Mouse (Mus musculus): Measurements from ENCODE around the gene Vat1. TPM values are rescaled to one million over a fixed set of nuclear protein-coding genes. Genes with fewer than 3 reads are reported as not detected.

Vat1 gene
- polyA plus RNA-seq, 1 experiment from 2014 or later: 33.0 TPM

- peaks cover 25% of the 10 kb centered on the region for H3K4me1 ChIP-seq (ENCODE audit: control insufficient read depth, insufficient read depth, low read length)
- no peak overlapping the region for H3K4me2 ChIP-seq (ENCODE audit: low read depth, low read length)
- H3K27me3 ChIP-seq (ENCODE audit: control insufficient read depth, insufficient read depth, low read length): no peaks in the 10 kb centered on the region
- no peak overlapping the region for H3K9ac ChIP-seq (ENCODE audit: low read length)
- no peak overlapping the region for H3K4me3 ChIP-seq (ENCODE audit: low read length)
- 42% methylated on average over 13 of the region's 13 CpGs for WGBS
- no peak for ATAC-seq (replicated peaks; ENCODE audit: extremely low read depth, insufficient read depth, low FRiP score)
- H3K9me3 ChIP-seq (replicated peaks; ENCODE audit: control insufficient read depth, low read length): no peaks in the 10 kb centered on the region
- no peak overlapping the region for H3K27ac ChIP-seq (ENCODE audit: low read length)
- H3K36me3 ChIP-seq (ENCODE audit: control insufficient read depth, insufficient read depth): peaks cover 17% of the 10 kb centered on the region
These were observed 3.2 kb downstream of the Vat1 start for GRCm38 (mm10) chr11:101462583-101463440.

GRCm38 (mm10) chr11:101462141-101462540 is 3.9 kb downstream of the Vat1 start:
- peaks cover 19% of the 10 kb centered on the region for H3K36me3 ChIP-seq (ENCODE audit: control insufficient read depth, insufficient read depth)
- H3K4me1 ChIP-seq (ENCODE audit: control insufficient read depth, insufficient read depth, low read length): peaks cover 22% of the 10 kb centered on the region
- no peak overlapping the region for H3K4me3 ChIP-seq (ENCODE audit: low read length)
- no peak overlapping the region for H3K27ac ChIP-seq (ENCODE audit: low read length)
- H3K9me3 ChIP-seq (replicated peaks; ENCODE audit: control insufficient read depth, low read length): no peaks in the 10 kb centered on the region
- no peaks in the 10 kb centered on the region for H3K27me3 ChIP-seq (ENCODE audit: control insufficient read depth, insufficient read depth, low read length)
- no peak for ATAC-seq (replicated peaks; ENCODE audit: extremely low read depth, insufficient read depth, low FRiP score)
- H3K4me2 ChIP-seq (ENCODE audit: low read depth, low read length): no peak overlapping the region
- H3K9ac ChIP-seq (ENCODE audit: low read length): no peak overlapping the region
- 86% methylated on average over 14 of the region's 14 CpGs for WGBS

GRCm38 (mm10) chr11:101460321-101460720 is 5.7 kb downstream of the Vat1 start:
- no peak overlapping the region for H3K9ac ChIP-seq (ENCODE audit: low read length)
- peaks cover 15% of the 10 kb centered on the region for H3K4me1 ChIP-seq (ENCODE audit: control insufficient read depth, insufficient read depth, low read length)
- H3K4me2 ChIP-seq (ENCODE audit: low read depth, low read length): no peak overlapping the region
- peaks cover 26% of the 10 kb centered on the region for H3K36me3 ChIP-seq (ENCODE audit: control insufficient read depth, insufficient read depth)
- H3K4me3 ChIP-seq (ENCODE audit: low read length): no peak overlapping the region
- H3K27ac ChIP-seq (ENCODE audit: low read length): no peak overlapping the region
- WGBS: 83% methylated on average over 15 of the region's 15 CpGs
- ATAC-seq (replicated peaks; ENCODE audit: extremely low read depth, insufficient read depth, low FRiP score): no peak
- no peaks in the 10 kb centered on the region for H3K27me3 ChIP-seq (ENCODE audit: control insufficient read depth, insufficient read depth, low read length)
- no peaks in the 10 kb centered on the region for H3K9me3 ChIP-seq (replicated peaks; ENCODE audit: control insufficient read depth, low read length)

GRCm38 (mm10) chr11:101459716-101460115 is 6.3 kb downstream of the Vat1 start:
- H3K4me1 ChIP-seq (ENCODE audit: control insufficient read depth, insufficient read depth, low read length): peaks cover 13% of the 10 kb centered on the region
- H3K9me3 ChIP-seq (replicated peaks; ENCODE audit: control insufficient read depth, low read length): no peaks in the 10 kb centered on the region
- no peak overlapping the region for H3K27ac ChIP-seq (ENCODE audit: low read length)
- H3K27me3 ChIP-seq (ENCODE audit: control insufficient read depth, insufficient read depth, low read length): no peaks in the 10 kb centered on the region
- WGBS: 47% methylated on average over 6 of the region's 6 CpGs
- no peak overlapping the region for H3K9ac ChIP-seq (ENCODE audit: low read length)
- no peak for ATAC-seq (replicated peaks; ENCODE audit: extremely low read depth, insufficient read depth, low FRiP score)
- H3K36me3 ChIP-seq (ENCODE audit: control insufficient read depth, insufficient read depth): peaks cover 26% of the 10 kb centered on the region
- no peak overlapping the region for H3K4me2 ChIP-seq (ENCODE audit: low read depth, low read length)
- H3K4me3 ChIP-seq (ENCODE audit: low read length): no peak overlapping the region

- 83% methylated on average over 12 of the region's 12 CpGs for WGBS
These were observed 7.8 kb downstream of the Vat1 start for GRCm38 (mm10) chr11:101458217-101458616.

GRCm38 (mm10) chr11:101457631-101458030 is 8.4 kb downstream of the Vat1 start:
- no peak overlapping the region for H3K4me2 ChIP-seq (ENCODE audit: low read depth, low read length)
- H3K36me3 ChIP-seq (ENCODE audit: control insufficient read depth, insufficient read depth): peaks cover 25% of the 10 kb centered on the region
- no peaks in the 10 kb centered on the region for H3K9me3 ChIP-seq (replicated peaks; ENCODE audit: control insufficient read depth, low read length)
- WGBS: 93% methylated on average over 9 of the region's 9 CpGs
- H3K9ac ChIP-seq (ENCODE audit: low read length): no peak overlapping the region
- H3K27me3 ChIP-seq (ENCODE audit: control insufficient read depth, insufficient read depth, low read length): no peaks in the 10 kb centered on the region
- no peaks in the 10 kb centered on the region; the same call in 1 of the 2 replicates for H3K4me1 ChIP-seq (ENCODE audit: control insufficient read depth, insufficient read depth, low read length)
- ATAC-seq (replicated peaks; ENCODE audit: extremely low read depth, insufficient read depth, low FRiP score): no peak
- H3K4me3 ChIP-seq (ENCODE audit: low read length): no peak overlapping the region
- no peak overlapping the region for H3K27ac ChIP-seq (ENCODE audit: low read length)

More at GRCm38 (mm10) chr11:101458217-101458616, 7.8 kb downstream of the Vat1 start:
- Histone ChIP-seq H3K4me2 (ENCODE audit: low read depth, low read length) (no peak overlapping the region), H3K36me3 (ENCODE audit: control insufficient read depth, insufficient read depth) (peaks cover 26% of the 10 kb centered on the region), H3K27me3 (ENCODE audit: control insufficient read depth, insufficient read depth, low read length) (no peaks in the 10 kb centered on the region), H3K4me3 (ENCODE audit: low read length) (no peak overlapping the region), H3K4me1 (ENCODE audit: control insufficient read depth, insufficient read depth, low read length) (no peaks in the 10 kb centered on the region; the same call in 1 of the 2 replicates), H3K27ac (ENCODE audit: low read length) (no peak overlapping the region), H3K9me3 (replicated peaks; ENCODE audit: control insufficient read depth, low read length) (no peaks in the 10 kb centered on the region), H3K9ac (ENCODE audit: low read length) (no peak overlapping the region)
- no peak for ATAC-seq (replicated peaks; ENCODE audit: extremely low read depth, insufficient read depth, low FRiP score)

- no peak overlapping the region for H3K4me2 ChIP-seq (ENCODE audit: low read depth, low read length)
- H3K27ac ChIP-seq (ENCODE audit: low read length): no peak overlapping the region
- H3K4me1 ChIP-seq (ENCODE audit: control insufficient read depth, insufficient read depth, low read length): peaks cover 2% of the 10 kb centered on the region; the same call in 1 of the 2 replicates
- ATAC-seq (replicated peaks; ENCODE audit: extremely low read depth, insufficient read depth, low FRiP score): no peak
- H3K9me3 ChIP-seq (replicated peaks; ENCODE audit: control insufficient read depth, low read length): no peaks in the 10 kb centered on the region
- H3K9ac ChIP-seq (ENCODE audit: low read length): no peak overlapping the region
- H3K4me3 ChIP-seq (ENCODE audit: low read length): no peak overlapping the region
- peaks cover 16% of the 10 kb centered on the region for H3K36me3 ChIP-seq (ENCODE audit: control insufficient read depth, insufficient read depth)
- 86% methylated on average over 7 of the region's 7 CpGs for WGBS
- H3K27me3 ChIP-seq (ENCODE audit: control insufficient read depth, insufficient read depth, low read length): no peaks in the 10 kb centered on the region
These were observed 10.4 kb downstream of the Vat1 start for GRCm38 (mm10) chr11:101455627-101456026.

- peaks cover 11% of the 10 kb centered on the region; the same call in 1 of the 2 replicates for H3K36me3 ChIP-seq (ENCODE audit: control insufficient read depth, insufficient read depth)
- H3K27me3 ChIP-seq (ENCODE audit: control insufficient read depth, insufficient read depth, low read length): no peaks in the 10 kb centered on the region
- peaks cover 2% of the 10 kb centered on the region; the same call in 1 of the 2 replicates for H3K4me1 ChIP-seq (ENCODE audit: control insufficient read depth, insufficient read depth, low read length)
- H3K4me3 ChIP-seq (ENCODE audit: low read length): no peak overlapping the region
- no peaks in the 10 kb centered on the region for H3K9me3 ChIP-seq (replicated peaks; ENCODE audit: control insufficient read depth, low read length)
- no peak for ATAC-seq (replicated peaks; ENCODE audit: extremely low read depth, insufficient read depth, low FRiP score)
- 71% methylated on average over 6 of the region's 6 CpGs for WGBS
- H3K9ac ChIP-seq (ENCODE audit: low read length): no peak overlapping the region
- H3K27ac ChIP-seq (ENCODE audit: low read length): no peak overlapping the region
- H3K4me2 ChIP-seq (ENCODE audit: low read depth, low read length): no peak overlapping the region
These were observed 11.3 kb downstream of the Vat1 start for GRCm38 (mm10) chr11:101454702-101455101.

- Histone ChIP-seq H3K27ac (ENCODE audit: low read length) (no peak overlapping the region), H3K4me1 (ENCODE audit: control insufficient read depth, insufficient read depth, low read length) (peaks cover 4% of the 10 kb centered on the region; the same call in 1 of the 2 replicates), H3K36me3 (ENCODE audit: control insufficient read depth, insufficient read depth) (peaks cover 7% of the 10 kb centered on the region; the same call in 1 of the 2 replicates), H3K9ac (ENCODE audit: low read length) (no peak overlapping the region), H3K4me2 (ENCODE audit: low read depth, low read length) (no peak overlapping the region), H3K4me3 (ENCODE audit: low read length) (no peak overlapping the region), H3K9me3 (replicated peaks; ENCODE audit: control insufficient read depth, low read length) (no peaks in the 10 kb centered on the region), H3K27me3 (ENCODE audit: control insufficient read depth, insufficient read depth, low read length) (no peaks in the 10 kb centered on the region)
- WGBS: 52% methylated on average over 10 of the region's 10 CpGs
- no peak for ATAC-seq (replicated peaks; ENCODE audit: extremely low read depth, insufficient read depth, low FRiP score)
These were observed 13.8 kb downstream of the Vat1 start for GRCm38 (mm10) chr11:101452093-101452774.

Data from heart, embryonic 16.5 days (tissue).